Mouse (Mus musculus) olfactory bulb, adult 2 months (tissue): ENCODE measurements at regions not wholly inside any gene's neighbourhood (a gene's known extent, or its start where the extent isn't known, plus 50 kb on each side); places are given as distances from the start of the nearest gene placed in this dataset.

Experiments
- CTCF ChIP-seq: fragments of 200-500 bp; IDR thresholded peaks from 2 replicates; pipeline ENCODE4 v1.5.1; 2012; ENCODE audit warnings: low read depth, mild to moderate bottlenecking, low read length, moderate library complexity; ENCODE audit not compliant: insufficient read depth
- POLR2A ChIP-seq: fragments of 200-500 bp; IDR thresholded peaks from 2 replicates; pipeline ENCODE4 v1.6.1; 2012; ENCODE audit warnings: mild to moderate bottlenecking, low read depth, low read length, moderate library complexity; ENCODE audit not compliant: insufficient read depth

DNA sequence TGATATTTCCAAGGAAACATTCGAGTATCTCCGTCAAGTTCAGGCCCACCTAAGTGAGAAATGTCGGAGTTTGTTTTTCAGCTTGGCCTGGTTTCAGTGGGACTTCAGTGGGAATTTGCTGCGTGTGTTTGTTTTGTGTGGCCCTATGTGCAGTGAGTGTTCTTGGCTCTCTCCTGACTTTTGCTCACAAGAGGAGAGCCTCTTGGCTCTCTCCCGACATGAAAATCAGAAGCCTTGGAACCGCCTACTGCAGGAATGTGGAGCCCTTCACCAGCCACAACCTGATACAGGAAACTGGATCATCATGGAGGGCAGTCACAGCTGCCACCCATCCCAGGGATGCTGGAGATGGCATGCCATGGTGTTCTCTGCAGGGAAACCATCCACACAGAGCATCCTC lies 76.2 kb upstream of the Basp1 start:
- TF ChIP-seq POLR2A, result no peak
- TF ChIP-seq CTCF, result no peak
